Mouse (Mus musculus): Measurements from ENCODE around the gene Cemip2. TPM values are rescaled to one million over a fixed set of nuclear protein-coding genes. Genes with fewer than 3 reads are reported as not detected.

The Cemip2 gene
- total RNA-seq, 2 experiments from 2014 or later = 13.7 to 14.1 TPM

- intact Hi-C loops (cut with DNase I) = loop anchor here (1.0 kb wide), 1 partner anchor 109 kb away; no protein-coding TSS in a partner anchor
Observed at GRCm38 (mm10) chr19:21804488-21804887, 26.3 kb downstream of the Cemip2 start.

GRCm38 (mm10) chr19:21805305-21805704 is 27.2 kb downstream of the Cemip2 start:
- DNase-seq (ENCODE audit: low spot score) = no peak
- intact Hi-C loops (cut with DNase I) = no loop called here

More at GRCm38 (mm10) chr19:21804488-21804887, 26.3 kb downstream of the Cemip2 start:
- DNase-seq (ENCODE audit: low spot score) = no peak

- intact Hi-C loops (cut with DNase I) = no loop called here
- DNase-seq (ENCODE audit: low spot score) = no peak
Observed at GRCm38 (mm10) chr19:21810135-21810534, 32.0 kb downstream of the Cemip2 start.

GRCm38 (mm10) chr19:21813560-21813959 is 35.4 kb downstream of the Cemip2 start:
- no peak for DNase-seq (ENCODE audit: low spot score)
- intact Hi-C loops (cut with DNase I) = no loop called here

GRCm38 (mm10) chr19:21814433-21815020 is 36.4 kb downstream of the Cemip2 start:
- DNase-seq (ENCODE audit: low spot score) = no peak
- intact Hi-C loops (cut with DNase I) = no loop called here

- intact Hi-C loops (cut with DNase I) = no loop called here
Observed at GRCm38 (mm10) chr19:21816260-21816659, 38.1 kb downstream of the Cemip2 start.

GRCm38 (mm10) chr19:21818021-21818725 is 40.0 kb downstream of the Cemip2 start:
- intact Hi-C loops (cut with DNase I) = no loop called here
- DNase-seq (ENCODE audit: low spot score) = no peak

More at GRCm38 (mm10) chr19:21816260-21816659, 38.1 kb downstream of the Cemip2 start:
- no peak for DNase-seq (ENCODE audit: low spot score)

- no peak for DNase-seq (ENCODE audit: low spot score)
- intact Hi-C loops (cut with DNase I) = no loop called here
Observed at GRCm38 (mm10) chr19:21819585-21819984, 41.4 kb downstream of the Cemip2 start.

- DNase-seq (ENCODE audit: low spot score) = no peak
- intact Hi-C loops (cut with DNase I) = loop anchor here (5.0 kb wide), 3 partner anchors 43 to 482 kb away; partner anchors contain the start of gene Cemip2
Observed at GRCm38 (mm10) chr19:21820126-21820525, 42.0 kb downstream of the Cemip2 start.

GRCm38 (mm10) chr19:21821877-21822276 is 43.7 kb downstream of the Cemip2 start:
- no peak for DNase-seq (ENCODE audit: low spot score)

GRCm38 (mm10) chr19:21824146-21824545 is 46.0 kb downstream of the Cemip2 start:
- intact Hi-C loops (cut with DNase I) = loop anchor here (5.0 kb wide), 3 partner anchors 47 to 478 kb away; partner anchors contain the start of gene Cemip2
- DNase-seq (ENCODE audit: low spot score) = no peak

More at GRCm38 (mm10) chr19:21821877-21822276, 43.7 kb downstream of the Cemip2 start:
- intact Hi-C loops (cut with DNase I) = loop anchor here (5.0 kb wide), 3 partner anchors 45 to 480 kb away; partner anchors contain the start of gene Cemip2

- no peak for DNase-seq (ENCODE audit: low spot score)
- intact Hi-C loops (cut with DNase I) = no loop called here
Observed at GRCm38 (mm10) chr19:21825128-21825885, 47.2 kb downstream of the Cemip2 start.

- no peak for DNase-seq (ENCODE audit: low spot score)
- intact Hi-C loops (cut with DNase I) = no loop called here
Observed at GRCm38 (mm10) chr19:21833416-21833992, 55.4 kb downstream of the Cemip2 start.

- DNase-seq (ENCODE audit: low spot score) = no peak
- intact Hi-C loops (cut with DNase I) = no loop called here
Observed at GRCm38 (mm10) chr19:21834952-21835351, 56.8 kb downstream of the Cemip2 start.

- DNase-seq (ENCODE audit: low spot score) = no peak
- intact Hi-C loops (cut with DNase I) = loop anchor here (5.0 kb wide), 1 partner anchor 92 kb away; no protein-coding TSS in a partner anchor
Observed at GRCm38 (mm10) chr19:21850721-21851120, 72.6 kb downstream of the Cemip2 start.

- intact Hi-C loops (cut with DNase I) = loop anchor here (5.0 kb wide), 1 partner anchor 88 kb away; no protein-coding TSS in a partner anchor
Observed at GRCm38 (mm10) chr19:21854526-21855228, 76.5 kb downstream of the Cemip2 start.

GRCm38 (mm10) chr19:21855421-21856128 is 77.4 kb downstream of the Cemip2 start:
- intact Hi-C loops (cut with DNase I) = no loop called here
- DNase-seq (ENCODE audit: low spot score) = no peak

More at GRCm38 (mm10) chr19:21854526-21855228, 76.5 kb downstream of the Cemip2 start:
- no peak for DNase-seq (ENCODE audit: low spot score)

GRCm38 (mm10) chr19:21858846-21859521 is 80.8 kb downstream of the Cemip2 start:
- intact Hi-C loops (cut with DNase I) = no loop called here
- DNase-seq (ENCODE audit: low spot score) = no peak

Measured in heart, postnatal 25 days (tissue).